In genomic region chr5:91881771-91882170, GRCm38 (mm10) we compare ENCODE assay signal across 17 mouse cellular contexts.
"Had no signal": no experiment of that assay in that cellular context is flagged by ENCODE, and none has a peak within 500 bp of the region (broad histone marks: within the 10 kb centered on the region; RNA-seq: fewer than 3 reads in every experiment).

No protein-coding gene starts in this region.

- H3K36me3 ChIP-seq: liver, embryonic 13.5 days; midbrain, embryonic 12.5 days; midbrain, embryonic 15.5 days; neural tube, embryonic 13.5 days; stomach, embryonic 15.5 days had no signal

- H3K9me3 ChIP-seq: liver, embryonic 13.5 days; midbrain, embryonic 15.5 days; stomach, embryonic 15.5 days had no signal

- H3K27me3 ChIP-seq: liver, embryonic 13.5 days; midbrain, embryonic 12.5 days; midbrain, embryonic 15.5 days; neural tube, embryonic 13.5 days; stomach, embryonic 15.5 days had no signal

- H3K4me2 ChIP-seq: liver, embryonic 13.5 days; midbrain, embryonic 12.5 days; midbrain, embryonic 15.5 days; neural tube, embryonic 13.5 days; stomach, embryonic 15.5 days had no signal

- H3K27ac ChIP-seq: kidney, postnatal 0 days; left cerebral cortex, adult 2 months; liver, embryonic 13.5 days; midbrain, embryonic 12.5 days; midbrain, embryonic 15.5 days; neural tube, embryonic 13.5 days; stomach, embryonic 15.5 days had no signal

- H3K4me1 ChIP-seq: liver, embryonic 13.5 days; midbrain, embryonic 12.5 days; midbrain, embryonic 15.5 days; neural tube, embryonic 13.5 days; stomach, embryonic 15.5 days had no signal

- DNase-seq: kidney, postnatal 25 days; layer of hippocampus, postnatal 36 days; liver, embryonic 13.5 days; lung, adult 2 months; lung, postnatal 14 days; lung, postnatal 4 days; retina, postnatal 1 day; right cerebral cortex, postnatal 25 days; spleen, adult 18-20 months; thymus, postnatal 25 days had no signal

- H3K9ac ChIP-seq: liver, embryonic 13.5 days; midbrain, embryonic 12.5 days; midbrain, embryonic 15.5 days; neural tube, embryonic 13.5 days; stomach, embryonic 15.5 days had no signal

- H3K4me3 ChIP-seq: left cerebral cortex, adult 2 months; liver, embryonic 13.5 days; midbrain, embryonic 12.5 days; midbrain, embryonic 15.5 days; myocyte; neural tube, embryonic 13.5 days; stomach, embryonic 15.5 days had no signal

- ATAC-seq: midbrain, embryonic 15.5 days had no signal
